Mouse (Mus musculus): ENCODE data around the gene Crtap.

DNA sequence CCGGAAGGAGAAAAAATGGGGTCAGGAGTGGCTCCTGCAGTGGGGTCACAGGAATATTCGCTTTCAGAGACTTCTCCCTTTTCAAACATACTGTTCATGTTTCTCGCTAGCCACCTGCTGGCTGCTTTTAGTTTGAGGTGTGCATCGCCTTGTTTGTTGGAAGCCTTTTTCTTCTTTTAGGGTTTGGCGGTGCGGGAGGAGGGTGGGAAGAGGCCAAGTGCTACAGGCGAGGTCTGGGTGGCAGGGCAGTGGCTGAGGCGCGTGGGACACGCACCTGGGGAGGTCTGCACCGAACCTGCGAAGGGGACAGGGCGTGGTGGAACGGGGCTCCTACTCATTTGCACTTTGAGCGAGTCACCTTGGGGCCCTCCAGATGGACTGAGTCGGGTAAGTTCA lies 11.2 kb upstream of the Crtap start:
- TF ChIP-seq CTCF (IDR thresholded peaks at IDR 0.05; ENCODE audit: low read depth, low read length): no peak
- no peak for TF ChIP-seq EP300 (IDR thresholded peaks at IDR 0.05; ENCODE audit: insufficient read depth, low read depth, low read length)
- TF ChIP-seq POLR2A (IDR thresholded peaks at IDR 0.05; ENCODE audit: insufficient read depth, low read length): no peak

Data from ES-Bruce4 (cell line).